Mouse (Mus musculus) hindbrain, embryonic 10.5 days (tissue): ENCODE measurements around the gene Prss50. TPM values are rescaled to one million over a fixed set of nuclear protein-coding genes. Genes with fewer than 3 reads are reported as not detected.

Experiments
- DNase-seq: peaks from one replicate; pipeline ENCODE4 v3.0.0-alpha.2; 2017; ENCODE audit warnings: low spot score
- H3K27ac ChIP-seq: fragments of 300-500 bp; sonication (generic); 2 replicates; pipeline ENCODE4 v1.5.1; 2016; ENCODE audit warnings: mild to moderate bottlenecking, moderate library complexity
- H3K27me3 ChIP-seq: fragments of 300-500 bp; sonication (generic); 2 replicates; pipeline ENCODE4 v1.6.1; 2016; ENCODE audit warnings: mild to moderate bottlenecking; ENCODE audit not compliant: poor library complexity, insufficient read depth, severe bottlenecking
- H3K36me3 ChIP-seq: fragments of 300-500 bp; sonication (generic); 2 replicates; pipeline ENCODE4 v1.6.1; 2016; ENCODE audit warnings: mild to moderate bottlenecking, moderate library complexity
- H3K4me1 ChIP-seq: fragments of 300-500 bp; sonication (generic); replicated peaks from 2 replicates; pipeline ENCODE4 v1.6.1; 2016; ENCODE audit warnings: mild to moderate bottlenecking
- H3K4me3 ChIP-seq: fragments of 300-500 bp; sonication (generic); 2 replicates; pipeline ENCODE4 v1.5.1; 2016; ENCODE audit warnings: mild to moderate bottlenecking, moderate library complexity
- H3K9me3 ChIP-seq: fragments of 300-500 bp; sonication (generic); 2 replicates; pipeline ENCODE4 v1.6.1; 2016; ENCODE audit warnings: mild to moderate bottlenecking, moderate library complexity
- WGBS: fragments of 180-500 bp; shearing (Covaris S2); methylation state at CpG from one replicate; pipeline ENCODE4 v1.1.7; 2016; 5-methylcytosine and 5-hydroxymethylcytosine counted together
- polyA plus RNA-seq: library from polyadenylated mRNA; unstranded; fragments of >200 nt; fragmentation: Nextera tagmentation; extraction: Ambion mirVana; gene quantifications from 2 replicates; pipeline ENCODE4 v1.2.1, GENCODE M21; 2016

Prss50 gene
- polyA plus RNA-seq, 1 experiment from 2014 or later, result 0.68 TPM

- no peak for DNase-seq
- Histone ChIP-seq H3K36me3 (no peaks in the 10 kb centered on the region), H3K4me1 (peaks cover 34% of the 10 kb centered on the region), H3K27me3 (peaks cover 33% of the 10 kb centered on the region), H3K9me3 (no peaks in the 10 kb centered on the region), H3K27ac (no peak overlapping the region), H3K4me3 (no peak overlapping the region)
- WGBS, result 58% methylated on average over 5 of the region's 5 CpGs
These were observed 37.7 kb downstream of the Prss50 start for GRCm38 (mm10) chr9:110895507-110895906.

GRCm38 (mm10) chr9:110895994-110896393, 38.2 kb downstream of the Prss50 start:
- Histone ChIP-seq H3K27ac (peak overlapping the region; percentile 59), H3K27me3 (peaks cover 33% of the 10 kb centered on the region), H3K4me3 (peak overlapping the region; percentile 26), H3K4me1 (peaks cover 29% of the 10 kb centered on the region), H3K9me3 (no peaks in the 10 kb centered on the region), H3K36me3 (no peaks in the 10 kb centered on the region)
- DNase-seq, result no peak
- WGBS, result 26% methylated on average over 7 of the region's 7 CpGs

- Histone ChIP-seq H3K4me3 (peak overlapping the region; percentile 26), H3K9me3 (no peaks in the 10 kb centered on the region), H3K4me1 (peaks cover 28% of the 10 kb centered on the region), H3K27ac (peak overlapping the region; percentile 59), H3K36me3 (no peaks in the 10 kb centered on the region), H3K27me3 (peaks cover 31% of the 10 kb centered on the region)
- WGBS, result 12% methylated on average over 6 of the region's 6 CpGs
- DNase-seq, result peak; percentile 54
These were observed 38.8 kb downstream of the Prss50 start for GRCm38 (mm10) chr9:110896595-110896994.

- H3K27ac ChIP-seq, result no peak overlapping the region
- DNase-seq, result no peak
- H3K9me3 ChIP-seq, result no peaks in the 10 kb centered on the region
- peaks cover 14% of the 10 kb centered on the region for H3K27me3 ChIP-seq
- 68% methylated on average over 10 of the region's 10 CpGs for WGBS
- peaks cover 18% of the 10 kb centered on the region for H3K4me1 ChIP-seq
- H3K36me3 ChIP-seq, result no peaks in the 10 kb centered on the region
- H3K4me3 ChIP-seq, result no peak overlapping the region
These were observed 41.8 kb downstream of the Prss50 start for GRCm38 (mm10) chr9:110899451-110900008.

GRCm38 (mm10) chr9:110901204-110901603, 43.4 kb downstream of the Prss50 start:
- Histone ChIP-seq H3K9me3 (no peaks in the 10 kb centered on the region), H3K4me1 (peaks cover 9% of the 10 kb centered on the region), H3K36me3 (no peaks in the 10 kb centered on the region), H3K4me3 (no peak overlapping the region), H3K27me3 (no peaks in the 10 kb centered on the region; the same call in 1 of the 2 replicates), H3K27ac (no peak overlapping the region)
- WGBS, result 88% methylated on average over 6 of the region's 6 CpGs
- no peak for DNase-seq

GRCm38 (mm10) chr9:110902271-110902670, 44.5 kb downstream of the Prss50 start:
- Histone ChIP-seq H3K27ac (no peak overlapping the region), H3K9me3 (peaks cover 4% of the 10 kb centered on the region), H3K27me3 (no peaks in the 10 kb centered on the region), H3K36me3 (no peaks in the 10 kb centered on the region), H3K4me1 (no peaks in the 10 kb centered on the region), H3K4me3 (no peak overlapping the region)
- DNase-seq, result no peak
- 89% methylated on average over 4 of the region's 4 CpGs for WGBS

GRCm38 (mm10) chr9:110907201-110907837, 49.6 kb downstream of the Prss50 start:
- no peak overlapping the region for H3K27ac ChIP-seq
- H3K27me3 ChIP-seq, result no peaks in the 10 kb centered on the region
- H3K9me3 ChIP-seq, result peaks cover 5% of the 10 kb centered on the region
- H3K4me3 ChIP-seq, result no peak overlapping the region
- no peaks in the 10 kb centered on the region for H3K4me1 ChIP-seq
- 91% methylated on average over 11 of the region's 11 CpGs for WGBS
- no peaks in the 10 kb centered on the region for H3K36me3 ChIP-seq
- no peak for DNase-seq

GRCm38 (mm10) chr9:110907838-110908630, 50.3 kb downstream of the Prss50 start:
- H3K4me1 ChIP-seq, result no peaks in the 10 kb centered on the region
- 79% methylated on average over 4 of the region's 4 CpGs for WGBS
- no peaks in the 10 kb centered on the region for H3K27me3 ChIP-seq
- H3K9me3 ChIP-seq, result peaks cover 5% of the 10 kb centered on the region
- H3K36me3 ChIP-seq, result no peaks in the 10 kb centered on the region
- H3K4me3 ChIP-seq, result no peak overlapping the region
- H3K27ac ChIP-seq, result no peak overlapping the region
- DNase-seq, result no peak

GRCm38 (mm10) chr9:110908631-110909016, 50.9 kb downstream of the Prss50 start:
- 97% methylated on average over 3 of the region's 3 CpGs for WGBS
- Histone ChIP-seq H3K36me3 (no peaks in the 10 kb centered on the region), H3K4me1 (no peaks in the 10 kb centered on the region), H3K9me3 (peaks cover 5% of the 10 kb centered on the region), H3K27ac (no peak overlapping the region), H3K4me3 (no peak overlapping the region), H3K27me3 (no peaks in the 10 kb centered on the region)
- DNase-seq, result no peak

- no peaks in the 10 kb centered on the region for H3K27me3 ChIP-seq
- peaks cover 5% of the 10 kb centered on the region for H3K9me3 ChIP-seq
- no peak overlapping the region for H3K4me3 ChIP-seq
- no peaks in the 10 kb centered on the region for H3K4me1 ChIP-seq
- WGBS, result 82% methylated on average over 6 of the region's 6 CpGs
- no peak for DNase-seq
- no peaks in the 10 kb centered on the region for H3K36me3 ChIP-seq
- H3K27ac ChIP-seq, result no peak overlapping the region
These were observed 51.7 kb downstream of the Prss50 start for GRCm38 (mm10) chr9:110909371-110909967.
